Mouse (Mus musculus) erythroblast, embryonic 14.5 days (primary cell): ENCODE measurements around the gene Vps53. TPM values are rescaled to one million over a fixed set of nuclear protein-coding genes. Genes with fewer than 3 reads are reported as not detected.
A peak's percentile ranks its signal among the peaks of the same experiment; 100 is the strongest.
"Not testable (repeated sequence)": the region's sequence is repeated elsewhere in the genome, so short reads cannot be mapped to it uniquely, and the experiment has no call there.

Experiments
- H3K27me3 ChIP-seq: 2 replicates; pipeline ENCODE4 v1.6.1; 2012; ENCODE audit warnings: inconsistent platforms; ENCODE audit not compliant: control insufficient read depth
- H3K36me3 ChIP-seq: 2 replicates; pipeline ENCODE4 v1.6.1; 2012; ENCODE audit warnings: mild to moderate bottlenecking, inconsistent platforms; ENCODE audit not compliant: control insufficient read depth
- H3K4me1 ChIP-seq: 2 replicates; pipeline ENCODE4 v1.6.1; 2012; ENCODE audit warnings: inconsistent platforms; ENCODE audit not compliant: control insufficient read depth
- H3K4me3 ChIP-seq: replicated peaks from 2 replicates; pipeline ENCODE3; 2012; ENCODE audit warnings: moderate library complexity, mild to moderate bottlenecking, inconsistent platforms
- H3K9me3 ChIP-seq: 2 replicates; pipeline ENCODE4 v1.6.1; 2012; ENCODE audit warnings: low read length, inconsistent platforms, mixed read lengths; ENCODE audit not compliant: control insufficient read depth
- GATA1 ChIP-seq: IDR thresholded peaks from 2 replicates; pipeline ENCODE4 v1.6.1; 2012; ENCODE audit warnings: low read length, inconsistent platforms, mixed read lengths
- TAL1 ChIP-seq: IDR thresholded peaks from 3 replicates; pipeline ENCODE4 v1.6.1; 2012; ENCODE audit warnings: low read length, inconsistent platforms, mixed read lengths
- polyA plus RNA-seq: library from polyadenylated mRNA; stranded (reverse); fragments of >175 nt; gene quantifications from 2 replicates; pipeline ENCODE4 v1.2.3, GENCODE M21; 2012

Vps53 gene
- polyA plus RNA-seq = 1.0 and 1.8 TPM in 2 replicates

- H3K4me3 ChIP-seq = peak within 1 kb of the TSS; percentile 97
- H3K9me3 ChIP-seq = no peaks in the 10 kb centered on the region
- peaks cover 21% of the 10 kb centered on the region for H3K4me1 ChIP-seq
- peaks cover 17% of the 10 kb centered on the region for H3K36me3 ChIP-seq
- H3K27me3 ChIP-seq = no peaks in the 10 kb centered on the region
- TF ChIP-seq TAL1 = no peak
- TF ChIP-seq GATA1 = peak; percentile 88
Measured at GRCm38 (mm10) chr11:76179495-76180145, at the start of gene Vps53, which contains the start of gene Fam57a. Gene Vps53 (minus strand): TSS chr11:76179647. Gene Fam57a (plus strand): TSS chr11:76179671.

DNA sequence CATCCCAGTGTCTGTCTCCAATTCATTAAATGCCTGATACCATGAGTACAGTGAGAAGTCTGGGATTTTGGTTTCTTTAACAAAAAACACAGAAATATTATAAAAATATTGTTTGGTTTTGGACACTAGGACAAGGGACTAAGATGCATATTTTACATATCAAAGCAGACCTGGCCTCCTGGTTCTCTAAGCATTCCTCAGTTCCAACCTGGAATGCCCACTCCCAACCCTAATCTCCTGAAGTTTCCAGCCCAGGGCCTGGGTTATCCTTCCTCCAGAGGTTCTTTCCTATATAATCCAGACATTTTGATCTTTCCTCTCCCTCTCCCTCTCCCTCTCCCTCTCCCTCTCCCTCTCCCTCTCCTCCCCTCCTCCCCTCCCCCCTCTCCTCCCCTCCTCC lies 45.6 kb upstream of the Vps53 start:
- Histone ChIP-seq H3K36me3 (peaks cover 15% of the 10 kb centered on the region), H3K27me3 (no peaks in the 10 kb centered on the region), H3K9me3 (no peaks in the 10 kb centered on the region), H3K4me3 (no peak overlapping the region), H3K4me1 (no peaks in the 10 kb centered on the region)
- no peak for TF ChIP-seq GATA1
- TF ChIP-seq TAL1 = no peak

GRCm38 (mm10) chr11:76224631-76225030 lies 45.2 kb upstream of the Vps53 start:
- Histone ChIP-seq H3K36me3 (peaks cover 15% of the 10 kb centered on the region), H3K9me3 (no peaks in the 10 kb centered on the region), H3K4me3 (no peak overlapping the region), H3K4me1 (no peaks in the 10 kb centered on the region), H3K27me3 (no peaks in the 10 kb centered on the region)
- no peak for TF ChIP-seq TAL1

DNA sequence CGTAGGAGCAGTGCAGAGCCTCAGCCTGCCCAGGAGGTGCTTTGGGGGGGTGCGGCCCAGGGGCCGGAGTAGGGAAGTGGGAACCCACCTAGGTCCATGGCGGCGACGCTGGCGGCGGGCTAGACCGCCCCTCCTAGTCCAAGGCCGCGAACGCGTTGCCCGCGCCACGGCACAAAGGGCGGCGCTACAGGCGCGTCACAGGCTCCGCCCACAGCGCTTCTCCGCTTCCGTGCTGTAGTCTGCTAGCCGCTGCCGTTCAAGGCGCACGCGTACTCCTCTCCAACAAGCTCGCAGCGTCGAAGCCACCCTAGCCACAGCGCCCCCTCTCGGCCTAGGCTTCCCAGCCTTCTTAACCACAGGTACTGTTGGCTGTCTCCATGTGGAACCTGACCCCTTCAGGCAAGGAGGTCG lies 37.9 kb upstream of the Vps53 start, which contains the start of the genes Dbil5 and Gemin4:
Gene Dbil5 (plus strand): TSS at position 219 of the 411 bp plus-strand sequence.
Gene Gemin4 (minus strand): TSS at position 275 of the 411 bp plus-strand sequence.
- Histone ChIP-seq H3K4me1 (peaks cover 25% of the 10 kb centered on the region), H3K9me3 (no peaks in the 10 kb centered on the region), H3K4me3 (peak within 1 kb of the TSS; percentile 83), H3K36me3 (peaks cover 33% of the 10 kb centered on the region), H3K27me3 (no peaks in the 10 kb centered on the region)
- TF ChIP-seq TAL1 (no peak), GATA1 (no peak)

DNA sequence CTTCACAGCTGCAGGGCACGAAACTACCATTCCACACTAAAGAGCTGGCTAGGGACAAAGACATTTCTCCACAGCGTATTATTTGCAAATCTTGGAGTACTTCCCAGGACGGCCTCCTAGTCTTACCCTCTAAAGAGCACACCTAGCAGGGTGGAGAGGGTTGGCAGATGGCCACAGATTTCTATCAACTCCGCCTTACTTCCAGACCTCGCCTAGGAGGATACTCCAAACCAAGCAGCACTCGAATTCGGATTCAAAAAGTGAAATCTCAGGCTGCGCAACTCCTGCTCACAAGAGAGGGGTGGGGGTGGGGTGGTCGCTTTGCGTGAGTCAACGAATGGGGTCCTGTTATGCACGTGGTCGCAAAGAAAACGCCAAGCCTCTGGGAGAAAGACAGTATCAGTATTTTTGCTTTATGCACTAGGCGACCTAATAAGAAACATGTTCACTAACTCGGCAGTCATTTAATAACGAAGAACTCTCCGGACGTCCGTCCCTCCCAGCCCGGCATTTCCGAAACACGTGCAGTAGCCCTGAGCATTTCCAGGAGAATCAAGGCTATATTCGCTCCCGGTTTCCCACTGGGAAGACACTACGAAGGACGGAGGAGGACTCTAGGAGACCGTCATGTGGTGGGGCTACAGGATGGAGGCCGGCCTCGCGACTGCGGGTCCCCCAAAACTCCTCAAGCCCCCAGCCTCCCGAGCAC lies 37.4 kb upstream of the Vps53 start:
- no peaks in the 10 kb centered on the region for H3K27me3 ChIP-seq
- TF ChIP-seq TAL1 = no peak
- no peak for TF ChIP-seq GATA1
- peaks cover 25% of the 10 kb centered on the region for H3K4me1 ChIP-seq
- peak overlapping the region; percentile 83 for H3K4me3 ChIP-seq
- H3K36me3 ChIP-seq = peaks cover 36% of the 10 kb centered on the region
- H3K9me3 ChIP-seq = no peaks in the 10 kb centered on the region

- H3K4me3 ChIP-seq = peak overlapping the region; percentile 83
- H3K9me3 ChIP-seq = no peaks in the 10 kb centered on the region
- TF ChIP-seq GATA1 (no peak), TAL1 (no peak)
- peaks cover 25% of the 10 kb centered on the region for H3K4me1 ChIP-seq
- no peaks in the 10 kb centered on the region for H3K27me3 ChIP-seq
- H3K36me3 ChIP-seq = peaks cover 38% of the 10 kb centered on the region
Measured at GRCm38 (mm10) chr11:76216049-76216540, 36.6 kb upstream of the Vps53 start.

- no peaks in the 10 kb centered on the region for H3K9me3 ChIP-seq
- H3K27me3 ChIP-seq = no peaks in the 10 kb centered on the region
- no peak overlapping the region for H3K4me3 ChIP-seq
- peaks cover 44% of the 10 kb centered on the region for H3K36me3 ChIP-seq
- peaks cover 25% of the 10 kb centered on the region for H3K4me1 ChIP-seq
- TF ChIP-seq TAL1 (no peak), GATA1 (no peak)
Measured at GRCm38 (mm10) chr11:76215011-76215410, 35.6 kb upstream of the Vps53 start.

GRCm38 (mm10) chr11:76213841-76214240 lies 34.4 kb upstream of the Vps53 start:
- TF ChIP-seq GATA1 (no peak), TAL1 (no peak)
- Histone ChIP-seq H3K27me3 (no peaks in the 10 kb centered on the region), H3K4me3 (no peak overlapping the region), H3K4me1 (peaks cover 25% of the 10 kb centered on the region), H3K36me3 (peaks cover 51% of the 10 kb centered on the region), H3K9me3 (no peaks in the 10 kb centered on the region)

- not testable (repeated sequence) for H3K4me1 ChIP-seq, H3K4me3 ChIP-seq, H3K27me3 ChIP-seq, H3K9me3 ChIP-seq
- H3K36me3 ChIP-seq = peaks cover 61% of the 10 kb centered on the region
Measured at GRCm38 (mm10) chr11:76211595-76211994, 32.1 kb upstream of the Vps53 start.
